Mouse (Mus musculus) liver, adult 2 months (tissue): ENCODE results near the gene Siah2.

Source experiments
- CTCF ChIP-seq: fragments of 200-500 bp; IDR thresholded peaks from 2 replicates; pipeline ENCODE4 v1.5.1; 2011; ENCODE audit warnings: low read depth, low read length, control low read depth
- POLR2A ChIP-seq: fragments of 200-500 bp; IDR thresholded peaks from 2 replicates; pipeline ENCODE4 v1.6.1; 2011; ENCODE audit warnings: low read length, control low read depth; ENCODE audit not compliant: insufficient read depth; ENCODE audit errors: extremely low read depth

DNA sequence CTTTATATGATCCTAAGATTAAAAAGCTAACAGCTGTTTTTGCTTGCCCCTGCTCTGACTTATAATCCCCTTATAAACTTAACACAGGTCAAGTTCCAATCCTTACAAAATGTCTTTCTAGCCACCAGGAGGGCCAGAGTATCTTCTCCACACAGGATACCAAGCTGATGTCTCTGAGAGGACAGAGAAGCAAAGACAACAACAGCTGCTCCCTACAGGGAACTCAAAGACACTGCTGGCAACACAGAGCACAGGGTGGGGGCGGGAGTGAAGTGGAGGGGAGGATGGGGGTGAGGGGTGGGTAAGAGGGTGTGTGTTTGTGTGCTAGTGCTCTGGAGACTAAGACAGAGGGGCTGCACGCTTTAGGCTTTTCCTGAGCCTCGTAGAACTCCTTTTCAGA lies 14.6 kb downstream of the Siah2 start:
- TF ChIP-seq CTCF: no peak
- no peak for TF ChIP-seq POLR2A
